Mouse (Mus musculus): Measurements from ENCODE around the gene Efna3.

- TF ChIP-seq CTCF (IDR thresholded peaks at IDR 0.05; ENCODE audit: low read depth): no peak
- TF ChIP-seq EP300 (IDR thresholded peaks at IDR 0.05; ENCODE audit: low read depth): no peak
Observed at GRCm38 (mm10) chr3:89320581-89321182, 2.1 kb downstream of the Efna3 start.

Measured in heart, postnatal 0 days (tissue).